Mouse (Mus musculus): ENCODE data around the gene St6galnac1. TPM values are rescaled to one million over a fixed set of nuclear protein-coding genes. Genes with fewer than 3 reads are reported as not detected.
"Not testable (repeated sequence)": the region's sequence is repeated elsewhere in the genome, so short reads cannot be mapped to it uniquely, and the experiment has no call there.

St6galnac1 gene
- polyA plus RNA-seq, 1 experiment from 2014 or later, result not detected

GRCm38 (mm10) chr11:116755191-116755590 lies 20.1 kb downstream of the St6galnac1 start:
- 83% methylated on average over 4 of the region's 4 CpGs for WGBS
- H3K4me1 ChIP-seq (ENCODE audit: control insufficient read depth, insufficient read depth, low read length), result no peaks in the 10 kb centered on the region
- ATAC-seq (replicated peaks; ENCODE audit: insufficient number of reproducible peaks, low FRiP score, low TSS enrichment, low read depth), result no peak
- H3K27ac ChIP-seq (replicated peaks; ENCODE audit: low read depth, low read length), result no peak overlapping the region
- H3K4me3 ChIP-seq (ENCODE audit: low read depth, low read length), result no peak overlapping the region
- H3K4me2 ChIP-seq (ENCODE audit: low read depth, low read length), result no peak overlapping the region
- no peaks in the 10 kb centered on the region for H3K27me3 ChIP-seq (ENCODE audit: control insufficient read depth, insufficient read depth, low read length)
- H3K36me3 ChIP-seq (replicated peaks; ENCODE audit: control insufficient read depth, insufficient read depth, low read depth, low read length), result no peaks in the 10 kb centered on the region
- DNase-seq (ENCODE audit: low spot score), result no peak
- H3K9ac ChIP-seq (replicated peaks; ENCODE audit: low read length), result no peak overlapping the region
- no peaks in the 10 kb centered on the region for H3K9me3 ChIP-seq (replicated peaks; ENCODE audit: control insufficient read depth, low read length)

- Histone ChIP-seq H3K27ac (replicated peaks; ENCODE audit: low read depth, low read length) (no peak overlapping the region), H3K36me3 (replicated peaks; ENCODE audit: control insufficient read depth, insufficient read depth, low read depth, low read length) (no peaks in the 10 kb centered on the region), H3K4me1 (ENCODE audit: control insufficient read depth, insufficient read depth, low read length) (no peaks in the 10 kb centered on the region), H3K27me3 (ENCODE audit: control insufficient read depth, insufficient read depth, low read length) (no peaks in the 10 kb centered on the region), H3K9ac (replicated peaks; ENCODE audit: low read length) (no peak overlapping the region), H3K4me3 (ENCODE audit: low read depth, low read length) (no peak overlapping the region), H3K9me3 (replicated peaks; ENCODE audit: control insufficient read depth, low read length) (no peaks in the 10 kb centered on the region), H3K4me2 (ENCODE audit: low read depth, low read length) (no peak overlapping the region)
- ATAC-seq (replicated peaks; ENCODE audit: insufficient number of reproducible peaks, low FRiP score, low TSS enrichment, low read depth), result no peak
- 90% methylated on average over 5 of the region's 5 CpGs for WGBS
- DNase-seq (ENCODE audit: low spot score), result no peak
Measured at GRCm38 (mm10) chr11:116753674-116754470, 21.4 kb downstream of the St6galnac1 start.

- Histone ChIP-seq H3K27me3 (ENCODE audit: control insufficient read depth, insufficient read depth, low read length) (no peaks in the 10 kb centered on the region), H3K9me3 (replicated peaks; ENCODE audit: control insufficient read depth, low read length) (no peaks in the 10 kb centered on the region), H3K4me2 (ENCODE audit: low read depth, low read length) (no peak overlapping the region), H3K36me3 (replicated peaks; ENCODE audit: control insufficient read depth, insufficient read depth, low read depth, low read length) (no peaks in the 10 kb centered on the region), H3K27ac (replicated peaks; ENCODE audit: low read depth, low read length) (no peak overlapping the region), H3K4me1 (ENCODE audit: control insufficient read depth, insufficient read depth, low read length) (no peaks in the 10 kb centered on the region), H3K9ac (replicated peaks; ENCODE audit: low read length) (no peak overlapping the region), H3K4me3 (ENCODE audit: low read depth, low read length) (no peak overlapping the region)
- ATAC-seq (replicated peaks; ENCODE audit: insufficient number of reproducible peaks, low FRiP score, low TSS enrichment, low read depth) (no peak), DNase-seq (ENCODE audit: low spot score) (no peak)
- WGBS, result 79% methylated on average over 8 of the region's 8 CpGs
Measured at GRCm38 (mm10) chr11:116749733-116750132, 25.6 kb downstream of the St6galnac1 start.

- H3K4me2 ChIP-seq (ENCODE audit: low read depth, low read length); H3K9ac ChIP-seq (replicated peaks; ENCODE audit: low read length); H3K4me1 ChIP-seq (ENCODE audit: control insufficient read depth, insufficient read depth, low read length); ATAC-seq (replicated peaks; ENCODE audit: insufficient number of reproducible peaks, low FRiP score, low TSS enrichment, low read depth); H3K27ac ChIP-seq (replicated peaks; ENCODE audit: low read depth, low read length); H3K4me3 ChIP-seq (ENCODE audit: low read depth, low read length); DNase-seq (ENCODE audit: low spot score); H3K36me3 ChIP-seq (replicated peaks; ENCODE audit: control insufficient read depth, insufficient read depth, low read depth, low read length); H3K9me3 ChIP-seq (replicated peaks; ENCODE audit: control insufficient read depth, low read length); H3K27me3 ChIP-seq (ENCODE audit: control insufficient read depth, insufficient read depth, low read length): not testable (repeated sequence)
- 81% methylated on average over 2 of the region's 2 CpGs for WGBS
Measured at GRCm38 (mm10) chr11:116748692-116749091, 26.6 kb downstream of the St6galnac1 start.

- ATAC-seq (replicated peaks; ENCODE audit: insufficient number of reproducible peaks, low FRiP score, low TSS enrichment, low read depth); H3K4me2 ChIP-seq (ENCODE audit: low read depth, low read length); H3K27ac ChIP-seq (replicated peaks; ENCODE audit: low read depth, low read length); H3K9me3 ChIP-seq (replicated peaks; ENCODE audit: control insufficient read depth, low read length); DNase-seq (ENCODE audit: low spot score); H3K9ac ChIP-seq (replicated peaks; ENCODE audit: low read length); H3K4me1 ChIP-seq (ENCODE audit: control insufficient read depth, insufficient read depth, low read length); H3K27me3 ChIP-seq (ENCODE audit: control insufficient read depth, insufficient read depth, low read length); H3K4me3 ChIP-seq (ENCODE audit: low read depth, low read length); H3K36me3 ChIP-seq (replicated peaks; ENCODE audit: control insufficient read depth, insufficient read depth, low read depth, low read length): not testable (repeated sequence)
- 85% methylated on average over 3 of the region's 3 CpGs for WGBS
Measured at GRCm38 (mm10) chr11:116746822-116747221, 28.5 kb downstream of the St6galnac1 start.

- ATAC-seq (replicated peaks; ENCODE audit: insufficient number of reproducible peaks, low FRiP score, low TSS enrichment, low read depth); DNase-seq (ENCODE audit: low spot score); H3K9me3 ChIP-seq (replicated peaks; ENCODE audit: control insufficient read depth, low read length); H3K27ac ChIP-seq (replicated peaks; ENCODE audit: low read depth, low read length); H3K36me3 ChIP-seq (replicated peaks; ENCODE audit: control insufficient read depth, insufficient read depth, low read depth, low read length); H3K27me3 ChIP-seq (ENCODE audit: control insufficient read depth, insufficient read depth, low read length); H3K9ac ChIP-seq (replicated peaks; ENCODE audit: low read length); H3K4me1 ChIP-seq (ENCODE audit: control insufficient read depth, insufficient read depth, low read length); H3K4me2 ChIP-seq (ENCODE audit: low read depth, low read length); H3K4me3 ChIP-seq (ENCODE audit: low read depth, low read length): not testable (repeated sequence)
- WGBS, result 74% methylated on average over 2 of the region's 2 CpGs
Measured at GRCm38 (mm10) chr11:116745457-116745856, 29.9 kb downstream of the St6galnac1 start.

- no peak overlapping the region for H3K4me3 ChIP-seq (ENCODE audit: low read depth, low read length)
- WGBS, result 46% methylated on average over 11 of the region's 11 CpGs
- H3K4me1 ChIP-seq (ENCODE audit: control insufficient read depth, insufficient read depth, low read length), result no peaks in the 10 kb centered on the region
- no peak for DNase-seq (ENCODE audit: low spot score)
- H3K9me3 ChIP-seq (replicated peaks; ENCODE audit: control insufficient read depth, low read length), result no peaks in the 10 kb centered on the region
- H3K27ac ChIP-seq (replicated peaks; ENCODE audit: low read depth, low read length), result no peak overlapping the region
- no peak overlapping the region for H3K9ac ChIP-seq (replicated peaks; ENCODE audit: low read length)
- H3K4me2 ChIP-seq (ENCODE audit: low read depth, low read length), result no peak overlapping the region
- no peaks in the 10 kb centered on the region for H3K27me3 ChIP-seq (ENCODE audit: control insufficient read depth, insufficient read depth, low read length)
- no peak for ATAC-seq (replicated peaks; ENCODE audit: insufficient number of reproducible peaks, low FRiP score, low TSS enrichment, low read depth)
- no peaks in the 10 kb centered on the region for H3K36me3 ChIP-seq (replicated peaks; ENCODE audit: control insufficient read depth, insufficient read depth, low read depth, low read length)
Measured at GRCm38 (mm10) chr11:116738411-116738810, 36.9 kb downstream of the St6galnac1 start.

- 83% methylated on average over 4 of the region's 4 CpGs for WGBS
- no peak overlapping the region for H3K4me3 ChIP-seq (ENCODE audit: low read depth, low read length)
- no peak for DNase-seq (ENCODE audit: low spot score)
- H3K4me1 ChIP-seq (ENCODE audit: control insufficient read depth, insufficient read depth, low read length), result no peaks in the 10 kb centered on the region
- no peaks in the 10 kb centered on the region for H3K36me3 ChIP-seq (replicated peaks; ENCODE audit: control insufficient read depth, insufficient read depth, low read depth, low read length)
- no peaks in the 10 kb centered on the region; the same call in 1 of the 2 replicates for H3K27me3 ChIP-seq (ENCODE audit: control insufficient read depth, insufficient read depth, low read length)
- no peak for ATAC-seq (replicated peaks; ENCODE audit: insufficient number of reproducible peaks, low FRiP score, low TSS enrichment, low read depth)
- no peak overlapping the region for H3K27ac ChIP-seq (replicated peaks; ENCODE audit: low read depth, low read length)
- no peaks in the 10 kb centered on the region for H3K9me3 ChIP-seq (replicated peaks; ENCODE audit: control insufficient read depth, low read length)
- H3K9ac ChIP-seq (replicated peaks; ENCODE audit: low read length), result no peak overlapping the region
- H3K4me2 ChIP-seq (ENCODE audit: low read depth, low read length), result no peak overlapping the region
Measured at GRCm38 (mm10) chr11:116732536-116732935, 42.8 kb downstream of the St6galnac1 start.
